Mouse (Mus musculus) C2C12 (cell line): ENCODE data around the gene Olfr1093.

Experiments used
- CTCF ChIP-seq: IDR thresholded peaks from one replicate; pipeline ENCODE4 v1.5.1; 2011; ENCODE audit not compliant: control insufficient read depth, insufficient read depth, insufficient read length
- MYOD1 ChIP-seq: IDR thresholded peaks from one replicate; pipeline ENCODE4 v1.6.1; 2011; ENCODE audit warnings: low read depth; ENCODE audit not compliant: control insufficient read depth, insufficient read length
- MYOG ChIP-seq: IDR thresholded peaks from one replicate; pipeline ENCODE4 v1.6.1; 2011; ENCODE audit not compliant: control insufficient read depth, insufficient read length; ENCODE audit errors: extremely low read depth
- USF1 ChIP-seq: IDR thresholded peaks from one replicate; pipeline ENCODE4 v1.6.1; 2011; ENCODE audit warnings: low read depth, mild to moderate bottlenecking, control low read depth, moderate library complexity

DNA sequence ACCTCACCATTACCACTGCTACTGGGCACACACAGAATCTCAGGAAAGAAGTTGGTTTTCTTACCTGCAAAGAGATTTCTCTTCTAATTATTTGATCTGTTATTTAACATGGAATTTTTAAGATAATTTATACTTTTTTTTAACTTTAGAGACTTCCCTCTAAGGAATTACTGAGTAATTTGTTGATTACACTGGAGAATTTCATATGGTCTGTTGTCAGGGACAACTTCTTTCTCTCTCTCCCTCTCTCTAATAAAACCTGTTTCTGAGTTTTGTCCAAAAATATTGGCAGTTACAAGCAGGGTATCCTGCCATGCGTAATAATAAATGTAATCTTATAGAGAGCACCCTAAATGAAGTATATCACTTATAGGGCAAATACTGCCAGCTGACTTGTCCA, 23.4 kb upstream of the Olfr1093 start, which contains the start of gene Olfr1090:
- TF ChIP-seq CTCF: no peak
- TF ChIP-seq MYOG: no peak
- TF ChIP-seq USF1: no peak
- TF ChIP-seq MYOD1: no peak
